Mouse (Mus musculus): ENCODE results near the gene Angptl4. TPM values are rescaled to one million over a fixed set of nuclear protein-coding genes. Genes with fewer than 3 reads are reported as not detected.
"Not testable (repeated sequence)": the region's sequence is repeated elsewhere in the genome, so short reads cannot be mapped to it uniquely, and the experiment has no call there.

Angptl4 gene
- total RNA-seq (2021): 1 to 10 TPM; 3.3 to 5.9 TPM

DNA sequence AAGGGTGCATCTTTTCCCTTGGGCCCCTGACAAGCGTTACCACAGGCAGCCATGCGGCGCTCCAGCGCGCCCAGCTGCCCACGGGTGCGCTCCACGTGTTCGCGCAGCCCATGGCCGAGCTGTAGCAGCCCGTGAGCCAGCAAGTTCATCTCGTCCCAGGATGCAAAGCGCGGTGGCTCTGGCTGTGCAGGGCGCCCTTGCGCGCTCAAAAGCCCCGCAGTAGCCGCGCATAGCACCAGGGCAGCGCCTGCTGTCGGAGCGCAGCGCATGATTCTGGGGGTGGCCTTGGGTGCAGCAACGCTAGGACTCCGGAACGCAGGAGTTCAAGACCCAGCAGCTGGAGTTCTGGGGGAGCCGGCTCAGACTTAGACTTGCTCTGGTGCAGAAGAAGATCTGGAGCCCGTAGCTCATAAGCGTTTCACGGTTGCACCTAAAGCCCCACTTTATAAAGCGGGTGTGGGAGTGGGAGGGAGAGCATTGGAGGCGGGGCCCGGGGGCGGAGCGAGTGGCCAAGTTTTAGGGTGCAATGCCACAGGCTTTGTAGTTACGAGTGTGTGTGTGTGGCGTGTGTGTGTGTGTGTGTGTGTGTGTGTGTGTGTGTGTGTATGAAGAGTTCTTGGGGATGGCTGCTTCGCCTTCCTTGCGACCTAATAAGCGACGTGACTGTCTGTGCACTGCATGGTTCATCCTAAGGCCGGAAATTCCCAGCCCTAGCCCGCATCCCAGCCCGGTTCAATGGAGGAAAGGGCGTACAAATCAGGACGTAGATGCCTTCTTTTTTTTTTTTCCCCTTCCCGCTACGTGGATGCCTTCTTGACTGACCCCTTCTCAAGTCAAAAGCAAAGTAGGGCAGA lies at the start of gene Angptl4:
TSS of gene Angptl4 (minus strand) at position 707 of the 854 bp plus-strand sequence.
- DNase-seq: peak; percentile 34 to 59

DNA sequence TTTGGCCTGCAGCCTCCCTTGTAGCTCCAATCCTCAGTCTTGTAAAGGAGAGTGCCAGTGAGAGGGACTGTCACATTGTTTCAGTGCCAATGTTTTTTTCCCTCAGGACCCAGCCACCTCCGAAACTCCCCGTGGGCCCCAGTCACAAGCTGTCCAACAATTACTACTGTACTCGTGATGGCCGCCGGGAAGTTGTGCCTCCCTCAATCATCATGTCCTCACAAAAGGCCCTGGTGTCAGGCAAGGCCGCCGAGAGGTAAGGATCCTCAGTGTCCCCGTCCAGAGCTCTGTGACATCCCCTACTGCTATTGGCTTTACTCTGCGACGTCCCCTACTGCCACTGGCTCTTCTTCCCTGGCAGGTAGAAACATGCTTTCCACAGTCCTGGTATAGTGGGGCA lies 47.9 kb upstream of the Angptl4 start:
- no peak for DNase-seq

DNA sequence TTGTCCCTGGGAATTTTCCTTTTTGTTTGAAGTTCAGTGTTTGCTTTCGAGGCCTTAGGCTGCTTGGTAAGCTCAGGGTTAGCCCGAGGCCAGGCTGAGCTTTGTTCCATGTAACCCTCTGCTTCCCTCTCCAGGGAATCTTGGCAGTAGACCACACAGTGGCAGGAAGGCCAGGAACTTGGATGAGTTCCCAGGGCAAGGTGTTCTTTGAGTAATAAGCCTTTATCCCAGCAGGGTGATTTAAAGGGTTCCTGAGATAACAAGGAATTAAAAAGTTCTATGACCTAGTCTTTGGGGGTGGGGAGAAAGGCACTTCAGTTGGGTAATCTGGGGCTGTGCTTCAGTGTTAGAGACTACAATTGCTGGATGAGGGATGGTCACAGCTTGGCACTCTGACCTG lies 47.3 kb upstream of the Angptl4 start:
- no peak for DNase-seq

DNA sequence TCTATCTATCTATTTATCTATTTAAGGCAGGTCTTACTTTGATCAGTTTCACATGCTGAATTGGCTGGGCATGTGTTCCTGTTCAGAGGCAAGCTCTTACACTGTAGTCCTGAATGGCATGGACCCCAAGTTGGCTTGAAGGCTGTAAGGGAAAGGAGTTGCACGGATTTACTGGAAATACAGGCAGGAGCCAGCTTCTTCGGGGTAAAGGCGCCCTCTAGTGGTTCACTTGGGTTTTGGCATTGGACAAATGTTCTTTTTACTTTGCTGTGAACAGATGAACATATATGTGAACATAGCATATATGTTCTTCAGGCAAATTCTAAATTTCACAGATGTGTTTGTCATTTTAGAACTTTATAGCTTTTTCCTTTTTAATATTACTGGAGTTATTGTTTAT lies 45.2 kb upstream of the Angptl4 start:
- peak; percentile 42 to 52 for DNase-seq

DNA sequence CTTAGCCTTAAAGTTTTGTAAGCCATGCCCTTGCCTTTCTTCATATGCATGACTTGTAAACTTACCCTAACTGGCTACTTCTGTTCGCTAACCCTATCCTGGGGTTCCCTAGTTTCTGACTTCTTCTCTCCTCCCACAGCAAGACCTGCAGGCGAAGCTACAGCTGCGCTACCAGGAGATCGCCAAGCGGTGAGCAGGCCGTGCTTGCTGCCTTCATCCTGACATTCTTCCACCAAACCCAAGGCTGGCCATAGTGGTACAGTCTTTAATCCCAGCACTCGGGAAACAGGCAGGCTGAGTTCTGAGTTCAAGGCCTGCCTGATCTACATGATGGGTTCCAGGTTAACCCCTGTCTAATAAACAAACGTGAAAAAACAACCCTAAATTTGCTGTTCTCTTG lies 43.8 kb upstream of the Angptl4 start:
- no peak for DNase-seq

DNA sequence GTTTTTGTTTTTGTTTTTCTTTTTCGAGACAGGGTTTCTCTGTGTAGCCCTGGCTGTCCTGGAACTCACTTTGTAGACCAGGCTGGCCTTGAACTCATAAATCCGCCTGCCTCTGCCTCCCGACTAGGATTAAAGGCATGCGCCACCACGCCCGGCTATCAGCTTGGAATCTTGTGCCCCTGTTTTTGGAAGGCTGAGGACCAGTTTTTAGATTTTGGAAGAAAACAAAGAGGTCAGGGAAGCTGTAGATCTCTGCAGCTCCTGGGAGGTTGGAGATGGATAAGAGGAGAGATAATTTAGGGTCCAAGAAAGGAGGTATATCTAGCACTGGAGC lies 43.3 kb upstream of the Angptl4 start:
- DNase-seq: not testable (repeated sequence)

DNA sequence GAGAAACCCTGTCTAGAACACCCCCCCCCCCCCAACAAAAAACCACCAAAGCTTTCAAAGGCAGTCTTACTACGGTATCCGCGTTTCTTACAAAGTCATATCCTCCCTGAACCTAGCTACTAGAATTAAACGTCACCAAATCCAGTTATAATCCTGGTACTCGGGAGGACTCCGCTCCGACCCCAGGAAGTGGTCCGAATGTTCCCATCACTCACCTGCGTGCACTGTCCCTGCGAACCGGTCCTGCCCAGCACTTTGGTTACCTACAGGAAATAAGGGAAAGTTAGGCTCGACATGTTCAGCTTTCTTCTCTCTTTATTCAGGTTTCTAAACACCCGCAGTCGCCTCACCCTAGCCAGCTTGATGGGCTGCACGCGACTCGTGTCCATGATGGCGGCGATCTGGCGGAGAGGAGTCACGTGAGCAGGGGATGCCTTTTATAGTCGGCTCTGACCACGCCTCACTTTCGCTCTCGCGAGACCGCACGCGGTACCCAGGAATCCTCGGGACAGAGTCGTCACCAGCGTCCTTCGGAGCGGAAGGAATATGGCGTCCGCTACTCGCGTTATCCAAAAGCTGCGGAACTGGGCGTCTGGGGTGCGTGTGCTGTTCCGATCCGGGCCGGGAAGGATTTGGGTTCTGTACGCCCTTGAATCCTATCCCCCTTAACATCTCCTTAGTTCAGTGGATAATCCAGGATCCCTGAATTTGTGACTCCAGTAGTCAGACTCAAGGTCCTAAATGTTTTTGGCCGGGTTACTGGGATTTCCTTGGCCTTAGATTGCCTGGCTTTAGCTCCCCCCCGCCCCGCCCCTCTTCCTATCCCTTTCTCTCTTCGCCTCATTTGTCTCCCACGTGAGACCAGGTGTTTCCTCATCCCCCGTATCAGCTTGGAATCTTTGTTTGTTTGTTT lies 42.7 kb upstream of the Angptl4 start, which contains the start of the genes Rps28 and Ndufa7:
TSS of gene Rps28 (minus strand) at position 479 of the 913 bp plus-strand sequence.
TSS of gene Ndufa7 (plus strand) at position 489 of the 913 bp plus-strand sequence.
- DNase-seq: peak; percentile 98

DNA sequence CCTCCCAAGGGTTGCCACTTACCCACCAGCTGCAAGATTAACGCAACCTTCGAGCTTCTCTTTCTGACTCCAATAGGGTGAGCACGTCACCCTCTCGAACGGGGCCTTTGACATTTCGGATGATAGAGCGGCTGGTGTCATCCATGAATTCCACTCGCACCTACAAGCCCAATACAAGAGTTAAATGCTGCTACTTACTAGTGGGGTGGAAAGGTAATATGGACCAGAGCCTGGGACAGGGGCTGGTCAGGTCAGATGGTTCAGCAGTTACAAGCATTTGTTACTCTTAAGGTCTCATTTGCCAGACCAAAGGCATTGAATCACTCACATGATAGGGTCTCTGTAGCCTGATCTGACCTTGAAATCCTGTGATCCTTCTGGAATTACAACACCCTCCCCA lies 41.5 kb upstream of the Angptl4 start:
- DNase-seq: not testable (repeated sequence)

DNA sequence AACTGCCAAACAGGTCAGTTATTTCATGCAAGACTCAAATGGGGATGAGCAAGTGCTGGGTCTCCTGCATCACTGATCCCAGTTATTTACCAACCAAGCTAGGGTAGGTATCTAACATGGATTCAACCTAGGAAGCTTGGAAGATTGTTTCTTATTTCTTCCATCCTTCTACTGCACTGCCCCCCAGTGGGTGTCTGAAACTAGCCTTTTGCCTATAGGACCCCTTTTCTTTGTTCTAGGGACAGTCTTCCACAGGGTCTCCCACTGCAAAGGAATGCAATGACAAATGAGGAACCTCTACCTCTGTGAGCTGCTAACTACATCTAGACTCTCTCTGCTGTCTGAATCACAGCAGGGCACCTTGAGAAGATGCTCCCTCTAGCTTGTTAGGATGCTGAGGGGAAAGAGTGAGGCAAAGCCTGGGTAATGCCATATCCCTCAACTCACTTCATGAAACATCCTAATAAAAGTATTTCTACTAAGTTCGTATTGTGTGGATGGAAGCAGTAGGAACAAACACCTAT lies 40.9 kb upstream of the Angptl4 start:
- DNase-seq: no peak

DNA sequence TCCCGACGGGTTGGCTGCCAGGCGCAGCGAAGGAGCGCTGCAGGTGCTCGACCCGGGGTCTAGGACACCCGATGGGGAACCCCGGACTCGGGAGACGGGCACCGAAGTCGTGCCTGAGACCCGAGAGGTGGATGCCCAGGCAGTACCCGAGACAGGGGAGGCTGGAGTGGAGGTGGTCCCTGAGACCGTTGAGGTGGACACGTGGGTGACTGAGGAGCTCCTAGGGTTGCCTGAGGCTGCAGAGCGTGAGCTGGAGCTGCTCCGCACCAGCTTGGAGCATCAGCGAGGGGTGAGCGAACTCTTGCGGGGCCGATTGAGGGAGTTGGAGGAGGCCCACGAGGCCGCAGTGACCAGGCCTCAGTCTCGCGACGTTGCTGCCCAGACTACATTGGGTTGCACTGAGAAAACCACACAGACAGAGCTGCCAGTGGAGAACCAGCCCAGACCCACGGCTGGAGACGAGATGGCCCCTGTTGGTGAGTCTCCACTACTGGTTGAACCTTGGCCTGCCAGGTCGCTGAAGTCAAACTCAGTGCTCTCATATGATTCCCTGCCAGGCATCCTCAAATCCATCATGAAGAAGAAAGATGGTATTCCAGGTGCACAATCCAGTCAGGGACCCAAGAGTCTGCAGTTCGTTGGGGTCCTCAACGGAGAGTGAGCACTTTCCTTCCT lies 36.5 kb upstream of the Angptl4 start:
- no peak for DNase-seq

DNA sequence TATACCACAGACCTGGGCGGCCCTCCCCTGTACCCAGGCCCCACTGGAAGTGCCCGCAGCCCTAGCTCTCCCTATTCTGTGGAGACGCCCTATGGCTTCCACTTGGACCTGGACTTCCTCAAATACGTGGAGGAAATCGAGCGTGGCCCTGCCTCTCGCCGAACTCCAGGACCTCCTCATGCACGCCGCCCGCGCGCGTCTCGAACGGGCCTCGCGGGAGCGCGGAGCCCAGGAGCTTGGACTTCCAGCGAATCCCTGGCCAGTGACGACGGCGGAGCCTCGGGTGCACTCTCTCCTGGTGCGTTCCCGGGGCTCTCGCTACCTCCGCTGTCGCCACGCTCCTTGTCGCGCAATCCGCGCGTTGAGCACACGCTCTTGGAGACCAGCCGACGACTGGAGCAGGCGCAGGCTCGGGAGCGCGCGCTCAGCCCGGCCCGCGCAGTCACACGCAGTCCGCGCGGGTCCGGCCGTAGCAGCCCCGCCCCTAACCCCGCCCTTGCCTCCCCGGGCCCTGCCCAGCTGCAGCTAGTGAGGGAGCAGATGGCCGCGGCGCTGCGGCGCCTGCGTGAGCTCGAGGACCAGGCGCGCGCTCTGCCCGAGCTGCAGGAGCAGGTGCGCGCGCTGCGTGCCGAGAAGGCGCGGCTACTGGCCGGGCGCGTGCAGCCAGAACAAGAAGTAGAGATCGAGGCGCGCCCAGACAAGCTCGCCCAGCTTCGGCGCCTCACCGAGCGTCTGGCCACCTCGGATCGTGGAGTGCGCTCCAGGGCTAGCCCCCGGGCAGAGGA lies 35.7 kb upstream of the Angptl4 start:
- peak; percentile 89 for DNase-seq

DNA sequence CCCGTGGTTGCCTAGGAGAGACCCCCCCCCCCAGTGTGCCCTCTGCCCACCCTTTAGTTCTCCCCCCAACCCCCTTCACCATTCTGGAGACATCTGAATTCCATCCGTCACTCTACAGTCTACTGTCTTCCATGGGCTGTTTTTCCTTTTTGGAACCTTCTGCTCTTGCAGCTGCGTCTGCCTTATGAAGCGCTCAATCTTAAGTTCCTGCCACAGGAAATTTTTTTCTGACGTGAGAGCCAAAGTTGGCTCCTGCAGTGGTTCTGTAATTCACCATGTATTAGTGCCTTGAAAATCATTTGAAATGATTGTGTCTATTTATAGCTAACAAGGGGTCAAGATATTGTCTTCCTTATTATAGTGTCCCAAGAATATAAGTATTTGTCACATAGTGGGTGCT lies 35.0 kb upstream of the Angptl4 start:
- no peak for DNase-seq

DNA sequence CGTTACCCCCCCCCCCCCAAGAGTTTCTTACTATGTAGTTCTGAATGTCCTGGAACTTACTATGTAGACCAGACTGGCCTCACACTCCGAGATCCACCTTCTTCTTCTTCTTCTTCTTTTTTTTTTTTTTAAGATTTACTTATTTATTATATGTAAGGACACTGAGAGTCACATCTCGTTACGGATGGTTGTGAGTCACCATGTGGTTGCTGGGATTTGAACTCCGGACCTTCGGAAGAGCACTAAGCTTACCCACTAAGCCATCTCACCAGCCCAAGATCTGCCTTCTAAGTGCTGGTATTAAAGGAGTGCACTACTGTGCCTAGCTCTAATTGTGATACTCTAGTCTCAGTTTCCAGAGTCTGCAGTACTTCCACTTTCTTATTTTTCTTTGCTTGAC lies 33.8 kb upstream of the Angptl4 start:
- no peak for DNase-seq

DNA sequence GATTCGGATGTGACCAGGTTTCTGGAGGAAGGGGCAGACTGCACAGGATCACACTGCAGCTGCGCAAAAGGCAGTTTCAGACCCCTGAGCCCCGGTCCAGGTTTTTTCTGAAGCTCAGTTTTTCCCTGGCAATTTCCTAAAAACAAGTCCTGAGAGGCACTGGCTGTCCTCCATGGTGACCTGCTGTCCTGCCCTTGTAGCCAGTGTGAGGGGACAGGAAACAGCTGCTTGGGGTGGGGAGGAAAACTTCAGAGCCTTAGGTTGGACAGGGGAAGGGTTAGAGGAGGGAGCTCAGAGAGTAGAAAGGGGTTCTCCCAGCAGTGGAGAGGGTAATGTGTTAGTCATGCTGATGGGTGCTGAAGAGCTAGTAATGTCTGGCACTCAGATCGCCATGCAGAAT lies 31.4 kb upstream of the Angptl4 start:
- no peak for DNase-seq

DNA sequence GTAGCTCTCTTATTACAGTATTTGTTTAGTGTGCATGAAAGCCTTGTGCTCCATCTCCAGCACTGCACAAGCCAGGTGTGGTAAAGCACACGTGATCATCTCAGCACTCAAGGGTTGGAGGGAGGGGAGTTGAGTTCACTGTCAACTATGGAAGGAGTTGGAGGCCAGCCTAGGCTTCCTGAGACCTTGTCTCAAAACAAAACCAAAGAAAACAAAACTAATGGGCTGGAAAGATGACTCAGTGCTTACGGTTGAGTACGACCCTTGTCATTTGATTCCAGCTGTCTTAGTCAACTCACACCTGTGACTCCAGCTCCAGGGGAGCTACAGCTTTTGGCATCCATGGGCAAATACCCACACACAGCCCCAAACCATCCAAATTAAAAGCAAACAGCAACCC lies 30.8 kb upstream of the Angptl4 start:
- DNase-seq: no peak

DNA sequence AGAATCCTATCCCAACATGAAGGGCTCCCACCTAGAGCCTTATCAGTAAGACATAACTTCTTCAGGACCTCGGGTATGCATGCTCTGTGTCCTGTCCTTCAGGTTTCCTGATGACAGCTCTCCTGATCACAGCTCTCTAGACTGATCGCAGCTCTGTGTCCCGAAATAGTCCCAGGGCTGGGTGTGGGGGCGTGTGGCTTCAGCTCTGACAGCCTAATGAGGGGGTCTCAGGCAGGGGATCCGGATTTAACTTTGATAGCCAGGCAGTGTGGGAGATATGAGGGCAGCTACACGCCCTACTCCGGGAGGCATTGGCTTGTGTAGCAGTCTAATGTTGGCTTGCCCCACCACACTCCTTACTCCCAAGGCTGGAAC lies 29.5 kb upstream of the Angptl4 start:
- no peak for DNase-seq

DNA sequence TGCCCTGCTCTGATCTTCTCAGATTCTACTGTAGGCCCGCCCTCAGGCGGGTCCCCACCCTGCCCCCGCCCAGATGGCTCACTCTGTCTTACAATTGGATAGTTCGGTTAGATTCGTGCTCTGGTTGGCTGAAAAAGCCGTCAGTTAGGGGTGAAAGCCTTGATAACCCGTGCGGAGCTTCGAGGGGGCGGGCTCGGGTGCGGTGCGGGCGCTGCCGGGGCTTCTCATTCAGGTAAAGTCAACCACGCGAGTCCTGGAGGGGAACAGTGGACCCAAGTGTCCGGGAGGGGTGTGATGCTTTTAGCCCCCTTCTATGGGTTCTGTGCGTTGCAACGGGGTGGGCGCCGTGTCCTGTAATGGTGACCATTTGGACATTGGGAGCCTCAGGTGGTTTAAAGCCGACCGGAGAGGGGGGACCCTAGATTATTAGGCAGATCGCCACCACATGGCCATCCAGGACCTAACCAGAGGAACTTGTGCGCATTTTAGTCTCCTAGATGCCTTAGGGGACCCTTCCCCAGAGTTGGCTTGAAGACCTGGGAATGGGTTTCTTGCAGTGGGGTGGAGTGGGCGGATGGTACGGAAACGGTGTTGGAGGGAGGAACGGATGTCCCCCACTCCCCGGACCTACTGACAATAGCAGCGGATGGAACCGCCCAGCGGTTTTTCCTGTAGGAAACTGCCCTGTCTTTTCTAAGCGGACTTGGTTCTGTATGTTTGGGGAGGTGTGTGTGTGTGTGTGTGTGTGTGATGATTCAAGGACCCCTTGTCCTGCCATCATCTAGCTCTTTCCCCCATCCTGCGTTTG lies 28.9 kb upstream of the Angptl4 start, which contains the start of gene Kank3:
TSS of gene Kank3 (plus strand) at position 186 of the 808 bp plus-strand sequence.
- peak; percentile 87 to 91 for DNase-seq

DNA sequence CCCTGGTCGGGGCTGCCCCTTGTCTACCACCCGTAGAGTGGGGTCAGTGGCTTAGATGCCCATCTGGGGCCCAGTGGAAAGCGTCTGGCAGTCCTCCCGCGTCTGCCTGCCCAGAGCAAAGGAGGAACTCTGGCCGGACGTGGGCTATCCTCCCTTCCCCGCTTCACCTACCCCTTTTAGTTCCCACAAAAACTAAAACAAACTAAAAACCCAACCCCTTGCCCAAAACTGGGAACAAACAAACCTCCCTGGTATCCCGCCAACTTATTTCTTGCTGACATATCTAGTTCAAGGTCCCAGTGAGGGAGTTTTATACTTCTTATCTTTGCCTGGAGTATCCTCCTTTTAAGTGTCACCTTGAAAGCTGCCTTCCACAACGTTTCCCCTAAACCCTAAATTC lies 26.6 kb upstream of the Angptl4 start:
- DNase-seq: no peak

DNA sequence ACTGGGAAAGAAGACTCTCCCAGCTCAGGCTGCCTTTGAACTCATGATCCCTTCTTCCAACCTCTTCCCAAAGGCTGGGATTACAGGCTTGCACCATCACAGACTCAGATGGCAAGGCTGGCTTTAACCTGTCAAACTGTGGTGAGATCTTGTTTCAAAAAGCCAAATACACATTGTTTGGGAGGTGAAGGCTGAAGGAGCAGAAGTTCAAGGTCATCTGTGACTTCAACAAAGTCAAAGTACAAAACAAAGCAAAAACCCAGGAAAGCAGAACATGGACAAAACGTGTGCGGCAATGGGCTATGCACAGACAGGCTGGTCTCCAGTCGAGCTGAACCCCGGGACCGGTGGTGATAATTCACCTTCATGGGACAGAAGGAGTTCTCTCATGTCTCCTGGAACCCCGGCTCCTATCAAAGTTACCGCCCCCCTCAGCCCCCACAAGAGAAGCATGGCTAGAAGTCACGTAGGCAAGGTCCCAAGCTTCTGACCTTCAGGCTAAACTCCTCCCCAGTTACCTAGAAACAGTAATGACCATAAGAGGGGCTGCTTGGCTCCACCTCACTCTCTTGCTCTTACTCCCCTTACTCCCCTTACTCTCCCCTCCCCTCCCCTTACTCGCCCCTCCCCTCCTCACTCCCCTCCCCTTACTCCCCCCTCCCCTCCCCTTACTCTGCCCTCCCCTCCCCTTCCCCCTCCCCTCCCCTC lies 25.7 kb upstream of the Angptl4 start:
- no peak for DNase-seq

DNA sequence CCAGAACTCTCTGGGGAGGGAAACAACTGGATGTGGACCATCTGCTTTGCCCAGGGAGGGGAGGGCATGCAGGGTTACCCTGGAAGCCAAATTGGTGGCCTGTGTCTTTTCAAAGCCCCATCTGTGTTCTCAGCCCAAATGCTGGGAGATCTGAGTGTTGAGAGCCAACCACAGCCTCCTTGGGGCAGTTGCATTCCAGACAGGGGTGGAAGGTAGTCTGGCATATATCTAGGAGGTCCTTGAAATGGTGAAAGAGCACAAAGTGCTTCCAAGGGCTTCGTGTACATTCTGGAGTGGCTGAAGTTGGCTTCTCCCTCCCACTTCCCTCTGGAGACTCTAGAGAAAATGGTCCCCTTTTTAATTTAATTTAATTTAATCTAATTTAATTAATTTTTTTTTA lies 23.1 kb upstream of the Angptl4 start:
- DNase-seq: no peak
